Mouse (Mus musculus) spleen, adult 2 months (tissue): Measurements from ENCODE around the gene Xaf1.

Experiments
- CTCF ChIP-seq: fragments of 200-500 bp; IDR thresholded peaks from 2 replicates; pipeline ENCODE4 v1.5.1; 2011; ENCODE audit warnings: mild to moderate bottlenecking, inconsistent platforms; ENCODE audit not compliant: insufficient read depth, insufficient read length, insufficient replicate concordance; ENCODE audit errors: extremely low read depth
- POLR2A ChIP-seq: fragments of 200-500 bp; IDR thresholded peaks from 2 replicates; pipeline ENCODE4 v1.6.1; 2011; ENCODE audit warnings: low read depth, low read length, inconsistent platforms

- TF ChIP-seq CTCF, result no peak
- TF ChIP-seq POLR2A, result no peak
Measured at GRCm38 (mm10) chr11:72338437-72338871, 37.0 kb downstream of the Xaf1 start.
